Mouse (Mus musculus) ES-E14 (cell line): ENCODE data around the gene Mkln1. TPM values are rescaled to one million over a fixed set of nuclear protein-coding genes. Genes with fewer than 3 reads are reported as not detected.

ENCODE experiments used
- DNase-seq: peaks from one replicate; pipeline ENCODE4 v3.0.0-alpha.2; 2013; ENCODE audit warnings: low read depth, low spot score
- H3K27ac ChIP-seq: 2 replicates; pipeline ENCODE4 v1.5.1; 2012; ENCODE audit warnings: low read depth, mild to moderate bottlenecking, low read length, moderate library complexity, mixed read lengths; ENCODE audit not compliant: poor library complexity, insufficient read depth, severe bottlenecking
- H3K36me3 ChIP-seq: 2 replicates; pipeline ENCODE4 v1.6.1; 2012; ENCODE audit warnings: mild to moderate bottlenecking, low read length, moderate library complexity, mixed read lengths; ENCODE audit not compliant: control insufficient read depth, poor library complexity, insufficient read depth, severe bottlenecking
- H3K4me1 ChIP-seq, 2 experiments: fragments of 150-350 bp in 1 of 2; sonication (generic) in 1 of 2; 2 replicates each; pipeline ENCODE4 v1.6.1; 2012; ENCODE audit warnings: low read length in 2 of 2, mild to moderate bottlenecking in 1 of 2, mixed read lengths in 1 of 2; ENCODE audit not compliant: control insufficient read depth in 2 of 2, insufficient read depth in 2 of 2, poor library complexity in 1 of 2
- H3K4me3 ChIP-seq, 2 experiments: fragments of 150-350 bp in 1 of 2; sonication (generic) in 1 of 2; 2 replicates each; pipeline ENCODE4 v1.5.1; 2012; ENCODE audit warnings: low read length in 2 of 2, low read depth in 1 of 2, mild to moderate bottlenecking in 1 of 2, mixed read lengths in 1 of 2; ENCODE audit not compliant: insufficient read depth in 1 of 2, poor library complexity in 1 of 2, severe bottlenecking in 1 of 2
- H3K9ac ChIP-seq: 2 replicates; pipeline ENCODE4 v1.6.1; 2012; ENCODE audit warnings: low read depth, mild to moderate bottlenecking, low read length, mixed read lengths; ENCODE audit not compliant: poor library complexity, insufficient read depth, severe bottlenecking
- H3K9me3 ChIP-seq: fragments of 150-350 bp; sonication (generic); 2 replicates; pipeline ENCODE4 v1.6.1; 2012; ENCODE audit warnings: low read depth, mild to moderate bottlenecking, low read length; ENCODE audit not compliant: control insufficient read depth, insufficient read depth
- CHD2 ChIP-seq: IDR thresholded peaks from 2 replicates; pipeline ENCODE4 v1.6.1; 2014; ENCODE audit warnings: mild to moderate bottlenecking, low read depth, low read length, inconsistent platforms
- HCFC1 ChIP-seq: IDR thresholded peaks from 2 replicates; pipeline ENCODE4 v1.6.1; 2012; ENCODE audit warnings: low read length, inconsistent platforms, borderline replicate concordance; ENCODE audit not compliant: insufficient read depth
- MAFK ChIP-seq: IDR thresholded peaks from 2 replicates; pipeline ENCODE4 v1.6.1; 2014; ENCODE audit warnings: mild to moderate bottlenecking, low read depth, low read length, inconsistent platforms; ENCODE audit not compliant: insufficient read depth
- ZC3H11A ChIP-seq: IDR thresholded peaks from 2 replicates; pipeline ENCODE4 v1.6.1; 2012; ENCODE audit warnings: low read depth, mild to moderate bottlenecking, inconsistent platforms, low read length, borderline replicate concordance
- ZNF384 ChIP-seq: IDR thresholded peaks from 2 replicates; pipeline ENCODE4 v1.6.1; 2012; ENCODE audit warnings: low read depth, low read length, inconsistent platforms
- in situ Hi-C, 2 experiments: fragments of 600-800 bp; cut with MboI; formaldehyde crosslinking; loops; one replicate each; pipeline ENCODE4 v1.15.1; 2025; ENCODE audit warnings: low sequenced_read_pairs in 2 of 2, inconsistent platforms in 1 of 2; ENCODE audit not compliant: unreplicated experiment in 2 of 2
- total RNA-seq: library from RNA; depleted of rRNA; stranded (reverse); fragments of 300-350 nt; gene quantifications from 2 replicates; pipeline ENCODE4 v1.2.3, GENCODE M21; 2012

Mkln1 gene
- total RNA-seq, 1 experiment: 78.0 TPM

DNA sequence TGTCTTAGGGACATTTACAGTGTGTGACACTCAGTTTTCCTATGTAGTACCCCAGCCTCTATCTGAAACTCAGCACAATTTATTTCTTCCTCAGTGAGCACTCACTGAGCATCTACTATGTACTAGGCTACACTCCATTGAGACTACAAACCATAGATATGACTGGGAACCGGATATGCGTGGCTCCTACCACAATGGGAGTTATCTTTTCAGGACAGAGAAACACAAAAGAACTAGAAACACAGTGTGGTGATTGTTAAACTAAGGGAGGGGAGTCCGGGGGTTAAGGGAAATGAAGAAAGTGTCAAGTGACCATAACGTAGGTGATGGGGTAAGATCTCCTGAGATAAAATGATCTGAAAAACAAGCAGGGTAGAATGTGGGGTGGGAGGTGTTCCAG, 2.4 kb upstream of the Mkln1 start:
- no peak for DNase-seq
- Histone ChIP-seq H3K4me3 (no peak overlapping the region), H3K36me3 (no peaks in the 10 kb centered on the region), H3K4me1 (no peaks in the 10 kb centered on the region; a peak in 1 of 4 replicates), H3K9ac (no peak overlapping the region), H3K27ac (no peak overlapping the region), H3K9me3 (no peaks in the 10 kb centered on the region)
- no peak for TF ChIP-seq CHD2
- TF ChIP-seq ZNF384: no peak
- no peak for TF ChIP-seq HCFC1
- TF ChIP-seq MAFK: no peak
- TF ChIP-seq ZC3H11A: no peak
- in situ Hi-C loops: no loop called here

DNA sequence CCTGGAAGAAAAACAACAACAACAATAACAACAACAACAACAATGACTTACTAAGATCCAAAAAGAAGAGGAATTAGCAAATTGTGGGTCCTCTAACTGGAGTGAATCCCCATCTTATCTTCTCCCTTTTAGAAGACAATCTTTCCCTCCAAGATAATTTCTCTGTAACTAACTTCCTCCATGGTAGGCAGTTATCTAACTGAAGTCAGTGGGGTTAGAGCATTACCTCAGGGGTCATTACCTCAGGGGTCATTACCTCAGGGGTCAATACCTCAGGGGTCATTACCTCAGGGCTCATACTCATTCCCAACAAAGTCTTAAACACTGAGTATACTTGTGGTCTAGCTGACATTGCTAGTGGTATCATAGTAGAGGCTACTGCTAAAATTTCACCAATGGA, 1.2 kb upstream of the Mkln1 start:
- H3K4me1 ChIP-seq: no peaks in the 10 kb centered on the region; a peak in 1 of 4 replicates
- TF ChIP-seq ZC3H11A: no peak
- TF ChIP-seq CHD2: no peak
- TF ChIP-seq MAFK: no peak
- TF ChIP-seq ZNF384: no peak
- TF ChIP-seq HCFC1: no peak
- H3K27ac ChIP-seq: no peak overlapping the region
- in situ Hi-C loops: no loop called here
- H3K4me3 ChIP-seq: no peak overlapping the region
- no peaks in the 10 kb centered on the region for H3K36me3 ChIP-seq
- no peaks in the 10 kb centered on the region for H3K9me3 ChIP-seq
- DNase-seq: no peak
- H3K9ac ChIP-seq: no peak overlapping the region

DNA sequence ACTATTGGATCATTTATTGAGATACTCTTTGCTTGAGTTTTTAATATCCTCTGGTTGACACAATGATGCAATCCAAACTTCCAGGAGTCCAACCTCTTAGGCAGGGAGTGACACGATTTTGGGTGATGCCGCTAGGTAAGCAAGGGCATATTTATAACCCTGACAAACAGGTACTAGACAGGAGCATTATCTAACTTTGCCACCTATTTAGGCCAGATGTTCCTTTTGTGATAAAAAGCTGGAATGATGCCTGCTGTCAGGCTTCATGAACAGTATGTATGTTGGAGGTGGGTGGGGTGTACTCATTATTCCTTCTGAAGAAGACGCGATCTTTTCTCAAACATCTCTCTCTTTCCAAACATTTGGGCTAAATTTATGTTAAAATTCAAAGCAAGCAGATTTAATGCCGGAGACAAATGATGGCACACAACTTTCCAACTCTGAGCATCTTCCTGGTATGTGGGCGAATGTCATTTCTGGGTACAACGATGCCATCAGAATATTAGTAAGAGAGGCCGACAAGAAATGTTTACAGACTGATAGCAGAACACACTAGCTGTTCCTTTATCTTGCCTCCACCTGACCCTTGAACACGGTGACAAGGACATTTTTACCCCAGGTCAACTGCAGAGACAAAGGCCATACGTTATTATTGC, 632 bp upstream of the Mkln1 start:
- no peak overlapping the region for H3K27ac ChIP-seq
- no peak for DNase-seq
- in situ Hi-C loops: no loop called here
- H3K4me1 ChIP-seq: no peaks in the 10 kb centered on the region; a peak in 1 of 4 replicates
- H3K36me3 ChIP-seq: no peaks in the 10 kb centered on the region
- TF ChIP-seq ZNF384 (no peak), HCFC1 (no peak), CHD2 (no peak), MAFK (no peak), ZC3H11A (no peak)
- peak overlapping the region; percentile 95; a peak in 2 of 4 replicates for H3K4me3 ChIP-seq
- H3K9me3 ChIP-seq: no peaks in the 10 kb centered on the region
- no peak overlapping the region for H3K9ac ChIP-seq

DNA sequence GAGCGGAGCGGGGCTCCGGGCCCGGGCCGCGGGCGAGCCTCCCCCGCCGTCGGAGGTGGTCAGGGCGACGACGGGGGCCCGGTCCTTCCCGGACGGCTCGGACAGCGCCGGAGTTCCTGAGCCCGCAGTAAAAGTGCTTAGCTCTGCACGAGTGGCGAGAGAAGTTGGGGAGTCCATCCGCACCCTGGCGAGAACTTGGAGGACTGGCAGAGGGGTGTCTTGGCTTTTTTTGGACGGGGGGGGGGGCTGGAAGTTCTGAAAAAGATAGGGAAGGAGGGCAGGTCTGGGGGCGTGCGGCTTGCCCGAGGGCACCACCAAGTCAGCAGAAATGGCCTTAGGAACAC, 643 bp downstream of the Mkln1 start:
- Histone ChIP-seq H3K9me3 (no peaks in the 10 kb centered on the region), H3K9ac (peak overlapping the region; percentile 95), H3K27ac (no peak overlapping the region), H3K4me3 (peak overlapping the region; percentile 95), H3K36me3 (no peaks in the 10 kb centered on the region), H3K4me1 (no peaks in the 10 kb centered on the region; a peak in 1 of 4 replicates)
- in situ Hi-C loops: no loop called here
- no peak for DNase-seq
- TF ChIP-seq ZNF384 (no peak), MAFK (peak; percentile 57; the same call in 1 of the 2 replicates), HCFC1 (no peak), CHD2 (no peak), ZC3H11A (no peak)

DNA sequence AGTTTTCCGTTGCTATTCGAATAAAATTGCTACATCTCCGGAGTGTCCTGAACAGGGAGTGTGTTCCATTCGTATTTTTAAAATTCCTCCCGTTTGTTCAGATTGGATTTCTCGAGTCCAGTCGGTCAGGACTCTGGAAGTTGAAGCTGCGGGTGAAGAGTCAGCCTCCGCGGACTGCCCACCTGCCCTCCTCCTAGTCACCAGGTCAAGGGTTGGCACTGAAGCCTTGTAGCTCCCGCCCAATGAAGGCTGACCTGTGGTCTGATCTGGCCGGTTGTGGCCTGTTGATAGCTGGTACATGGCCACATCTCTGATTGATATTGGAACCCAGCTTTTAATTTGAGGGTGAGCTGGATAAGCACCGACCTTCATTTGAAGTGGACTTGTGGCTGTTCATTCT, 1.0 kb downstream of the Mkln1 start:
- Histone ChIP-seq H3K9ac (peak overlapping the region; percentile 95), H3K27ac (no peak overlapping the region), H3K4me3 (peak overlapping the region; percentile 95), H3K36me3 (no peaks in the 10 kb centered on the region), H3K9me3 (no peaks in the 10 kb centered on the region), H3K4me1 (no peaks in the 10 kb centered on the region; a peak in 1 of 4 replicates)
- TF ChIP-seq CHD2 (no peak), HCFC1 (no peak), ZNF384 (no peak), MAFK (no peak), ZC3H11A (no peak)
- DNase-seq: no peak
- in situ Hi-C loops: no loop called here
